Mouse (Mus musculus) heart, embryonic 15.5 days (tissue): ENCODE results near the gene Allc. TPM values are rescaled to one million over a fixed set of nuclear protein-coding genes. Genes with fewer than 3 reads are reported as not detected.

Experiments
- ATAC-seq: fragments of 200-750 bp; cut with Nextera tagmentation; replicated peaks from 2 replicates; pipeline ENCODE4 v1.8.0; 2017; ENCODE audit warnings: low read depth, moderate TSS enrichment; ENCODE audit not compliant: insufficient number of reproducible peaks, insufficient read depth, low FRiP score
- H3K27ac ChIP-seq: fragments of 300-500 bp; sonication (generic); 2 replicates; pipeline ENCODE4 v1.5.1; 2015; ENCODE audit warnings: mild to moderate bottlenecking, inconsistent platforms
- H3K27me3 ChIP-seq: fragments of 300-500 bp; sonication (generic); 2 replicates; pipeline ENCODE4 v1.6.1; 2015; ENCODE audit warnings: inconsistent platforms
- H3K36me3 ChIP-seq: fragments of 300-500 bp; sonication (generic); 2 replicates; pipeline ENCODE4 v1.6.1; 2015; ENCODE audit warnings: mild to moderate bottlenecking, inconsistent platforms
- H3K4me1 ChIP-seq: fragments of 300-500 bp; sonication (generic); replicated peaks from 2 replicates; pipeline ENCODE4 v1.6.1; 2015; ENCODE audit warnings: inconsistent platforms
- H3K4me2 ChIP-seq: fragments of 300-500 bp; sonication (generic); 2 replicates; pipeline ENCODE4 v1.6.1; 2015; ENCODE audit warnings: inconsistent platforms, mild to moderate bottlenecking, moderate library complexity
- H3K4me3 ChIP-seq: fragments of 300-500 bp; sonication (generic); 2 replicates; pipeline ENCODE4 v1.5.1; 2015; ENCODE audit warnings: mild to moderate bottlenecking, inconsistent platforms
- H3K9ac ChIP-seq: fragments of 300-500 bp; sonication (generic); 2 replicates; pipeline ENCODE4 v1.6.1; 2015; ENCODE audit warnings: mild to moderate bottlenecking, inconsistent platforms
- H3K9me3 ChIP-seq: fragments of 300-500 bp; sonication (generic); replicated peaks from 2 replicates; pipeline ENCODE4 v1.6.1; 2016; ENCODE audit warnings: inconsistent platforms
- WGBS: fragments of 180-500 bp; shearing (Covaris S2); methylation state at CpG from one replicate; pipeline ENCODE4 v1.1.7; 2015; ENCODE audit warnings: mixed read lengths; 5-methylcytosine and 5-hydroxymethylcytosine counted together
- polyA plus RNA-seq: library from polyadenylated mRNA; unstranded; fragments of >200 nt; fragmentation: Nextera tagmentation; extraction: Ambion mirVana; gene quantifications from 2 replicates; pipeline ENCODE4 v1.2.1, GENCODE M21; 2015

The Allc gene
- polyA plus RNA-seq, 1 experiment from 2014 or later: not detected

GRCm38 (mm10) chr12:28579132-28579531 is 3.2 kb downstream of the Allc start:
- Histone ChIP-seq H3K9me3 (no peaks in the 10 kb centered on the region), H3K36me3 (no peaks in the 10 kb centered on the region), H3K27me3 (no peaks in the 10 kb centered on the region), H3K4me3 (no peak overlapping the region), H3K4me2 (no peak overlapping the region), H3K4me1 (no peaks in the 10 kb centered on the region), H3K9ac (no peak overlapping the region), H3K27ac (no peak overlapping the region)
- no peak for ATAC-seq
- 37% methylated on average over 4 of the region's 4 CpGs for WGBS

GRCm38 (mm10) chr12:28578147-28578546 is 4.2 kb downstream of the Allc start:
- H3K27me3 ChIP-seq: no peaks in the 10 kb centered on the region
- H3K4me1 ChIP-seq: no peaks in the 10 kb centered on the region
- 69% methylated on average over 3 of the region's 3 CpGs for whole genome bisulfite sequencing
- H3K9me3 ChIP-seq: no peaks in the 10 kb centered on the region
- ATAC-seq: no peak
- H3K9ac ChIP-seq: no peak overlapping the region
- no peak overlapping the region for H3K4me3 ChIP-seq
- no peak overlapping the region for H3K4me2 ChIP-seq
- no peaks in the 10 kb centered on the region for H3K36me3 ChIP-seq
- no peak overlapping the region for H3K27ac ChIP-seq

- H3K4me1 ChIP-seq: no peaks in the 10 kb centered on the region
- no peak overlapping the region for H3K27ac ChIP-seq
- H3K9ac ChIP-seq: no peak overlapping the region
- 58% methylated on average over 6 of the region's 6 CpGs for WGBS
- no peaks in the 10 kb centered on the region for H3K27me3 ChIP-seq
- H3K9me3 ChIP-seq: no peaks in the 10 kb centered on the region
- ATAC-seq: no peak
- H3K36me3 ChIP-seq: no peaks in the 10 kb centered on the region
- H3K4me2 ChIP-seq: no peak overlapping the region
- no peak overlapping the region for H3K4me3 ChIP-seq
Measured at GRCm38 (mm10) chr12:28575366-28576070, 6.8 kb downstream of the Allc start.

GRCm38 (mm10) chr12:28572241-28572640 is 10.1 kb downstream of the Allc start:
- H3K4me2 ChIP-seq: no peak overlapping the region
- no peak for ATAC-seq
- H3K9me3 ChIP-seq: no peaks in the 10 kb centered on the region

GRCm38 (mm10) chr12:28552299-28552698 is 30.0 kb downstream of the Allc start, which contains the start of gene Dcdc2c:
Gene Dcdc2c (minus strand): TSS chr12:28552399.
- H3K4me1 ChIP-seq: no peaks in the 10 kb centered on the region
- H3K4me3 ChIP-seq: no peak within 1 kb of the TSS
- 54% methylated on average over 15 of the region's 15 CpGs for WGBS
- H3K27me3 ChIP-seq: peaks cover 6% of the 10 kb centered on the region
- no peak for ATAC-seq
- H3K36me3 ChIP-seq: no peaks in the 10 kb centered on the region
- H3K9me3 ChIP-seq: no peaks in the 10 kb centered on the region
- H3K9ac ChIP-seq: no peak within 1 kb of the TSS
- no peak within 1 kb of the TSS for H3K27ac ChIP-seq
- peak within 1 kb of the TSS; percentile 47; the same call in 1 of the 2 replicates for H3K4me2 ChIP-seq

More at GRCm38 (mm10) chr12:28572241-28572640, 10.1 kb downstream of the Allc start:
- H3K36me3 ChIP-seq: no peaks in the 10 kb centered on the region
- H3K4me1 ChIP-seq: no peaks in the 10 kb centered on the region
- 79% methylated on average over 2 of the region's 2 CpGs for WGBS
- no peaks in the 10 kb centered on the region for H3K27me3 ChIP-seq
- H3K4me3 ChIP-seq: no peak overlapping the region
- H3K9ac ChIP-seq: no peak overlapping the region
- H3K27ac ChIP-seq: no peak overlapping the region

GRCm38 (mm10) chr12:28551775-28552174 is 30.5 kb downstream of the Allc start:
- no peak overlapping the region for H3K9ac ChIP-seq
- H3K4me3 ChIP-seq: no peak overlapping the region
- ATAC-seq: no peak
- peaks cover 6% of the 10 kb centered on the region for H3K27me3 ChIP-seq
- no peaks in the 10 kb centered on the region for H3K9me3 ChIP-seq
- no peak overlapping the region for H3K27ac ChIP-seq
- peak overlapping the region; percentile 47; the same call in 1 of the 2 replicates for H3K4me2 ChIP-seq
- WGBS: 49% methylated on average over 18 of the region's 18 CpGs
- H3K36me3 ChIP-seq: no peaks in the 10 kb centered on the region
- no peaks in the 10 kb centered on the region for H3K4me1 ChIP-seq

- 19% methylated on average over 4 of the region's 4 CpGs for WGBS
- H3K9ac ChIP-seq: no peak overlapping the region
- ATAC-seq: no peak
Measured at GRCm38 (mm10) chr12:28548887-28549286, 33.4 kb downstream of the Allc start.

GRCm38 (mm10) chr12:28514264-28514775 is 68.0 kb downstream of the Allc start:
- Histone ChIP-seq H3K27ac (no peak overlapping the region), H3K4me2 (no peak overlapping the region), H3K9me3 (no peaks in the 10 kb centered on the region), H3K4me1 (0 out of 2 replicates have a peak, but pooled peaks cover 3% of the 10 kb centered on the region), H3K9ac (no peak overlapping the region), H3K36me3 (no peaks in the 10 kb centered on the region), H3K27me3 (no peaks in the 10 kb centered on the region), H3K4me3 (no peak overlapping the region)
- no peak for ATAC-seq
- 19% methylated on average over 1 of the region's 1 CpGs for WGBS

More at GRCm38 (mm10) chr12:28548887-28549286, 33.4 kb downstream of the Allc start:
- Histone ChIP-seq H3K9me3 (no peaks in the 10 kb centered on the region), H3K27me3 (peaks cover 6% of the 10 kb centered on the region), H3K27ac (no peak overlapping the region), H3K36me3 (no peaks in the 10 kb centered on the region), H3K4me2 (no peak overlapping the region), H3K4me3 (no peak overlapping the region), H3K4me1 (no peaks in the 10 kb centered on the region)

- 29% methylated on average over 5 of the region's 5 CpGs for WGBS
- Histone ChIP-seq H3K4me2 (no peak overlapping the region), H3K27ac (no peak overlapping the region), H3K9ac (no peak overlapping the region), H3K4me1 (0 out of 2 replicates have a peak, but pooled peaks cover 3% of the 10 kb centered on the region), H3K9me3 (no peaks in the 10 kb centered on the region), H3K4me3 (no peak overlapping the region), H3K36me3 (no peaks in the 10 kb centered on the region), H3K27me3 (no peaks in the 10 kb centered on the region)
- no peak for ATAC-seq
Measured at GRCm38 (mm10) chr12:28509699-28510280, 72.5 kb downstream of the Allc start.
